Mouse (Mus musculus) cortical plate, adult 2 months (tissue): ENCODE measurements around the gene Olfr71.

ENCODE experiments used
- CTCF ChIP-seq: fragments of 200-500 bp; IDR thresholded peaks from 2 replicates; pipeline ENCODE4 v1.5.1; 2011; ENCODE audit warnings: mild to moderate bottlenecking, control low read depth, low read length; ENCODE audit not compliant: insufficient read depth; ENCODE audit errors: extremely low read depth
- POLR2A ChIP-seq: fragments of 200-500 bp; IDR thresholded peaks from 2 replicates; pipeline ENCODE4 v1.6.1; 2011; ENCODE audit warnings: mild to moderate bottlenecking, low read length, control low read depth; ENCODE audit not compliant: insufficient read depth; ENCODE audit errors: extremely low read depth

DNA sequence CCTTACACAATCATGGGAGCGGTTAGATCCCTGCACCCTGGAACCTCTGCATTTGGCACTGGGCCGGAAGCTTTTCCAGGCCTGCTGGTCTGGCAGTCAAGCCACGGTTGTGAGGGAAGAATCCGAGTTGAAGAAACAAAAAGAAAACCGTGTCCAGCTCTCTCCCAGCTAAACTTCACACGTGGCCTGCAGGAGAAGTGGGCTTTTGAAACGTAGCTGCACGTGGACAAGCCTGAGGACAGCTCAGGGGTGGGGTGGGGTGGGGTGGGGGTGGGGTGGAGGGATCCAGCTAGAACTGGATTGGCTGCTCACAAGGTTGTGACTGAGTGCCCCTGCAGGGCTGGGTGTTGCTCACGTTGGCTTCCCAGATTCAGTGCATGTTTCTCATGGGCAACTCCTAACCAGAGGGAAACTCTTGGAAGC lies 14.8 kb downstream of the Olfr71 start:
- TF ChIP-seq CTCF, result no peak
- TF ChIP-seq POLR2A, result no peak
